Mouse (Mus musculus) layer of hippocampus, adult 2 months (tissue): ENCODE data around the gene Ddx54. TPM values are rescaled to one million over a fixed set of nuclear protein-coding genes. Genes with fewer than 3 reads are reported as not detected.

Source experiments
- DNase-seq, 2 experiments: peaks; one replicate each; pipeline ENCODE4 v3.0.0; 2022; ENCODE audit warnings: low spot score in 2 of 2
- H3K27ac ChIP-seq: fragments of 200-600 bp; 2 replicates; pipeline ENCODE4 v1.8.1; 2022
- H3K4me3 ChIP-seq: fragments of 200-600 bp; 2 replicates; pipeline ENCODE4 v1.8.1; 2022; ENCODE audit warnings: mild to moderate bottlenecking
- CTCF ChIP-seq: fragments of 200-600 bp; conservative IDR thresholded peaks from 2 replicates; pipeline ENCODE4 v1.8.1; 2022; ENCODE audit warnings: antibody characterized with exemption, mild to moderate bottlenecking, moderate library complexity
- total RNA-seq, 2 experiments: library from RNA; stranded (reverse); gene quantifications; 2 replicates each; pipeline ENCODE4 v1.2.3; 2021

Ddx54 gene
- total RNA-seq, 2 experiments from 2014 or later = 36.8 to 37.2 TPM

DNA sequence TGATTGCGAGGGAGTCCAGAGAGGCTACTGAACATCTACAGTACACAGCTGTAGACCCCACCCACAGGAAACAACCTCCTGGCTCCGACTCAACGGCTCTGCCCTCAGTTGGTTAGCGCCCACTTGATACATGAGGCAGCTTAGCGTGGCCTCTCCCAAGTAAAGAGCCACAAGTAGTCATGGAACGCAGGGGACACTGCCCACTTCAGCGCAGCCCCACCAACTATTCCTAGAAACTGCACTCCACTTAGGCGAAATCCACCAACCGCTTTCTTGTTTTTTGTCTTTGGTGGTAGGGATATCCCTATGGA, 25.0 kb upstream of the Ddx54 start:
- no peak for TF ChIP-seq CTCF
- H3K4me3 ChIP-seq = peak overlapping the region; percentile 92
- peak overlapping the region; percentile 98 for H3K27ac ChIP-seq
- no peak for DNase-seq

DNA sequence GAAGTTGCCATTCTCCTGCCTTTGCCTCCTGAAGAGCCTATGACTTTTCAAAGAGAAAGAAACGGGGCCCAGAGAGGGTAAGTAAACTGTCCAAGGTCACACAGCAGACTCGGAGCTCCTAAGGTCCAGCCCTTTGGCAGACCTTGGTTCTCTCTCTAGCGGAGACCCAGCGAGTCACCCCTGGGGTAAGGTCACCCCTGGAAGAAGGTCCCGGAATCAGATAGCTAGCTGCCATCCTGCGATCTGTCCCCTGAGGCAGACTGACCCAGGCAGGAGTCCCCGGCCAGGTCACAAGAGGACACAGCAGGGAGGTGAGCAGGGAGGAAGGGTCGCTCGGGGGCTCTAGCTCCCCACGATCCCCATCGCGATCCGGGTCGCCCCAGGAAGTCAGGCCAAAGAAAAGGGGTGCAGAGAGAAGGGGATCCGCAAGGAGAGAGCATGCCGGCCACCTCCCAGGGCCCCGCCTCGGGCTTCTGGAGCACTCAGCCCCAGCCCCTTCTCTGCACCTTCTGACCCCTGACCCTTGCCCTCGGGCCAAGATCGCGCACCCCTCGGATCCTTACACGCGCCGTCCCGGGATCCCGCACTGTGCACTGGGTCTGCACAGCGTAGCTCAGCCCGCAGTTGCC, 24.5 kb upstream of the Ddx54 start:
- DNase-seq = no peak
- H3K27ac ChIP-seq = peak overlapping the region; percentile 98
- TF ChIP-seq CTCF = no peak
- peak overlapping the region; percentile 92 for H3K4me3 ChIP-seq

- DNase-seq = peak; percentile 99
- peak; percentile 68 for TF ChIP-seq CTCF
Measured at GRCm38 (mm10) chr5:120588569-120589094, 23.9 kb upstream of the Ddx54 start, which contains the start of the genes Tpcn1 and Iqcd. Gene Tpcn1 (minus strand): TSS chr5:120588673. Gene Iqcd (plus strand): TSS chr5:120589016.

GRCm38 (mm10) chr5:120590356-120591010, 22.1 kb upstream of the Ddx54 start:
- no peak overlapping the region for H3K4me3 ChIP-seq

More at GRCm38 (mm10) chr5:120588569-120589094, 23.9 kb upstream of the Ddx54 start, which contains the start of the genes Tpcn1 and Iqcd:
- Histone ChIP-seq H3K27ac (peak within 1 kb of the TSS; percentile 98), H3K4me3 (peak within 1 kb of the TSS; percentile 92)

DNA sequence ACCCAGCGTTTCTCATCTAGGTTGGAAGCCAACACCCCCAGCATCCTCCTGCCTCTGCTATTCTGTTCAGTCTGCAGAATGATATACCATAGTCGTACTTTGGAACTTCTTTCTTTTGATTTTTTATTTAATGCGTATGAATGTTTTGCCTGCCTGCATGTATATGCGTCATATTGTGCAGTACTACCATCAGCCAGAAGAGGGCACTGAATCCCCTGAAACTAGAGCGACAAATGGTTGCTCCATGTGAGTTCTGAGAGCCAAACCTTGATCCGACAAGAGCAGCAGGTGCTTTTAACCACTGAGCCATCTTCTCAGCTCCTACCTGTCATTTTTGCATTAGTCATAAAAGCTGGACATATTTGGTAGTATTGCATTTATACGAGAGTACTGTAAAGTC, 20.4 kb upstream of the Ddx54 start:
- no peak for DNase-seq
- no peak overlapping the region for H3K4me3 ChIP-seq
- peak; percentile 68 for TF ChIP-seq CTCF
- H3K27ac ChIP-seq = no peak overlapping the region

More at GRCm38 (mm10) chr5:120590356-120591010, 22.1 kb upstream of the Ddx54 start:
- no peak for DNase-seq
- no peak overlapping the region for H3K27ac ChIP-seq
- TF ChIP-seq CTCF = peak; percentile 61

DNA sequence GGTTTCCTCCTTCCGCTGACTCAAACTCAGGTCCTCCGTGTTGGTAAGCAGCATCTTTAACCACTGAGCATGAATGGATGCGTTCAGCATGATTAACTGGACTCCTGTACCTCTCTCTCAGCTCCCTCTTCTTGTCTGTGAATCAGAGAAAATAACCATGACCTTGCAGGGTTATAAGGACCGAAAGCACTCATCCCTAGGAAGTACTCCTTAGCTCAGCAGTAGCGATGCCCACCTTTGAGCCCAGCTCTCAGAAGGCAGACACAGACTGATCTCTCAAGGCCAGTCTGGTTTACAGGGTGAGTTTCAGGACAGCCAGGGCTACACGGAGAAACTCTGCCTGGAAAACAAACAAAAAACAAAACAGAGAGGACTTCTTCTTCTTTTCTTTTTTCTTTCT, 18.1 kb upstream of the Ddx54 start:
- no peak overlapping the region for H3K27ac ChIP-seq
- DNase-seq = no peak
- no peak for TF ChIP-seq CTCF
- no peak overlapping the region for H3K4me3 ChIP-seq

DNA sequence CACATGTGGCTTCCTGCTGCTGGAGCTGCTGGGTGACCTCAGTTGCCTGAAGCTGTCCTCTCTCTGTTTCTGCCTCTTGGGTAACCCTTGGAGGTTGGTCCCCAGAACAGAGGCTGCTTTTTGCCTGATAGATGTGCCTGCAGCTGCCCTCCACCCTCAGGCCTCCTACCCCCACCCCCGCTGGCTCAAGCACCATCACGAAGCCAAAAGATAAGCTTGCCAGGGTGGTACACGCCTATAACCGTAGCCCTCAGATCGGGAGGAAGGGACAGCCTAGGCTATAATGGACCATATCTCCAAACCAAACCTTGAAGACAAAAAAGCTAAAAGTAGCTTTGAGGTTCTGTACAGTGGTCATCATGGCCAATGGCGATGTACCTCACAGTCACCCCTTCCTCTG, 12.9 kb upstream of the Ddx54 start:
- H3K4me3 ChIP-seq = no peak overlapping the region

DNA sequence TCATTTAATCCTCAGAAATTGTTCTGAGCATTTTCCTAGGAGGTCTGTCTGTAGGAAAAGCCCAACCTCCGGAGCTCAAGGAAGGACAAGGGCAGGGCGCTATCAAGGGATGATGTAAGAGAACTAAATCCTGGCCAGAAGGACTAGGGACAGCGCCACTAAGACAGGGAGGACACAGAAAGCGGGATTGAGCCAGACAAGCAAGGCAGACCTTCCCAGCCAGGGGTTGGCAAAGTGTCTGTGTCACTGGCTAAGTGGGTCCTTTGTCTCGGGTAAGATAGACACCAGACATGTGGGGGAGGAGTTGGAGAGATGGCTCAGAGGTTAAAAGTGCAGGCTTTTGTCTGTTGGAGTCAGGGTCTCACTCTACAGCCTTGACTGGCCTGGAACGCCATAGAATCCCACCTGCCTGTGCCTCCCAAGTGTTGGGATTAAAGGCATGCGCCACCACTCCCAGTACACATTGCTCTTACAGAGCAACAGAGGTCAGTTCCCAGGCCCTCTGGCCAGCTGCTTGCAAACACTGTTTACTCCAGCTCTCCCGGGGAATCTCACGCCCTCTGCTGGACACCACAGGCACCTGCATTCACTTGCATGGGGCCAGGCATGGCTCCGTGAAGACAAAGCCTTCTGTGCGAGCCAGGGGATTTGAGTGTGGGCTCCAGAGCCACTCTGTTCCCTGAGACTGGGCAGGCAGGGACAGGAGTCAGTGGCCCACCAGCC, 11.4 kb upstream of the Ddx54 start:
- H3K27ac ChIP-seq = no peak overlapping the region
- peak; percentile 72 for TF ChIP-seq CTCF
- no peak overlapping the region for H3K4me3 ChIP-seq
- DNase-seq = no peak

More for the DNA sequence above, 12.9 kb upstream of the Ddx54 start:
- DNase-seq = no peak
- TF ChIP-seq CTCF = no peak
- no peak overlapping the region for H3K27ac ChIP-seq

- DNase-seq = no peak
- no peak for TF ChIP-seq CTCF
- no peak overlapping the region for H3K27ac ChIP-seq
- H3K4me3 ChIP-seq = no peak overlapping the region
Measured at GRCm38 (mm10) chr5:120602210-120602609, 10.3 kb upstream of the Ddx54 start.

DNA sequence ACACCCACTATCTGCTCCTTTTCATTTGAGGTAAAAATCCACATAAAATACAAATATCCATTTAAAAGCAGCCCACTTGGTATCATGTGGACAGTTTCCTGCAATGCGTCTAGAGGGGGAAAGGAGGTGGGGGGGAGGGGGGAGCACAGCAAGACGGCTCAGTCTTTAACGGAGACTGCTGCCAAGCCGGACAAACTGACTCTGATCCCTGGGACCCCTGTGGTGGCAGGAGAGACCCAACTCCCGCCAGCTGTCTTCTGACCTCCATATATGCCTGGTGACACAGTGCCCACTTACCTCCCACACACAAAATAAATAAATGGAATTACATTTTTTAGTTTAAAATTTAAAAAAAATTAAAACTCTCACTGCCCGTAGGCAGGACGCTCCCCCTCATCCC, 9.0 kb upstream of the Ddx54 start:
- TF ChIP-seq CTCF = no peak
- DNase-seq = no peak
- Histone ChIP-seq H3K4me3 (no peak overlapping the region), H3K27ac (no peak overlapping the region)

DNA sequence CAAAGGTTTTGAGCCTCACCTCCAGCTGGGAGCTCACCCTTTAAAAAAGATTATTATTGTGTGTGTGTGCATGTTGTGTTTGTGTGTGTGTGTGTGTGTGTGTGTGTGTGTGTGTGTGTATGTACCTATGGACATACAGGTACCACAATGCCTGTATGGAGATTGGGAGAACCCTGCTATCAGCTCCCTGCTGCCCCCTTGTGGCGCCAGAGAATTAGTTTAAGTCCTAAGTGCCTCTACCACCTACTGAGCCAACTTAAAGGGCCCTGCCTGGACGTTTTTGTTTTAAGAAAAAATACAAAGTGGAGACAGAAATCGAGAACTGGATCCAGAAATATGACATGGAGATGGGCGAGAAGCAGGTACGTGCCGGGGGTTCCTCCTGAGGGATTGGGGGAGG, 7.7 kb upstream of the Ddx54 start:
- DNase-seq = peak; percentile 75 to 88
- Histone ChIP-seq H3K4me3 (peak overlapping the region; percentile 51), H3K27ac (no peak overlapping the region)
- peak; percentile 75 for TF ChIP-seq CTCF

DNA sequence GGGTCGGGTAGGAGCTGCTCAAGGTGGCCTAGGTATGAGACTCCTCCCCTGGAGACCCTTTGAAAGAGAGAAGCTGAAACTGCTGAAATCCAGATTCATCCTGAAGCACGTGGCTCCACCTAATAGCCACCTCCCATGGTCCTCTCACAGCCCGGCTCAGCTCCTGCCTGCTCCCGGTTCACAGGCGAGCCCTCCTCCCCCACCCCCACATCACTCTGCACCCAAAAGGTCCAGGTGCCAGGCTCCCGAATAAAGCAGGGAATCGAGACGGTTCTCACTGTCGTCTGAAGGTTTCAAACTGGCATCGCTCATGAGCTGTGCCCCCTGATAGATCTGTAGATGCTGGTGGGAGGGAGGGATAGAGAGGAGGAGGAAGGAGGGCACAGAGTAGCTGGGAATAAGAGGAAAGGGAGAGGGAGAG, 7.3 kb upstream of the Ddx54 start:
- DNase-seq = no peak
- peak overlapping the region; percentile 51 for H3K4me3 ChIP-seq
- peak overlapping the region; percentile 72 for H3K27ac ChIP-seq
- no peak for TF ChIP-seq CTCF

DNA sequence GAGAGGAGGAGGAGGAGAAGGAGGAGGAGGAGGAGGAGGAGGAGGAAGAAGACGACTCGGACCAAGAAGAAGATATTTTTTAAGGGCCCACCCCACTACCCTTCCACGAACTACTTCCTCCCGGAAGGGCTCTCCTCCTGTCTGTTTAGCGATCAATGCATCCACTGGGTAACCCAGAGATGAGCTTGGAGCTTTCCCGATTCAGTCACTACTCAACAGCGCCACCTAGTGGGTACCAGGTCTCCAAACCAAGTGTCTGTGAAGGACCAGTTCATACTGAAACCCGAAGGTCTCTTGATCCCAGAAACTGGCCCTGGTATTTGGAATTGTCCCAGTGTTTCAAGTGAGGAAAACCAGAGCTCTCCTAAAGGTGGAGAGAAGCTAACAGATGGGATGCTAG, 6.9 kb upstream of the Ddx54 start:
- peak; percentile 90 to 96 for DNase-seq
- peak; percentile 94 for TF ChIP-seq CTCF
- Histone ChIP-seq H3K27ac (no peak overlapping the region), H3K4me3 (no peak overlapping the region)
